Mouse (Mus musculus) midbrain, embryonic 12.5 days (tissue): ENCODE data around the gene Dimt1. TPM values are rescaled to one million over a fixed set of nuclear protein-coding genes. Genes with fewer than 3 reads are reported as not detected.

Source experiments
- ATAC-seq: fragments of 200-750 bp; cut with Nextera tagmentation; 2 replicates; pipeline ENCODE4 v1.8.0; 2017; ENCODE audit warnings: low read depth, moderate TSS enrichment, moderate library complexity; ENCODE audit not compliant: low FRiP score
- H3K27ac ChIP-seq: fragments of 300-500 bp; sonication (generic); replicated peaks from 2 replicates; pipeline ENCODE4 v1.5.1; 2016; ENCODE audit warnings: mild to moderate bottlenecking
- H3K27me3 ChIP-seq: fragments of 300-500 bp; sonication (generic); 2 replicates; pipeline ENCODE4 v1.6.1; 2016; ENCODE audit warnings: mild to moderate bottlenecking
- H3K36me3 ChIP-seq: fragments of 300-500 bp; sonication (generic); 2 replicates; pipeline ENCODE4 v1.6.1; 2016
- H3K4me1 ChIP-seq: fragments of 300-500 bp; sonication (generic); 2 replicates; pipeline ENCODE4 v1.6.1; 2016
- H3K4me2 ChIP-seq: fragments of 300-500 bp; sonication (generic); replicated peaks from 2 replicates; pipeline ENCODE4 v1.6.1; 2016; ENCODE audit warnings: mild to moderate bottlenecking, moderate library complexity
- H3K4me3 ChIP-seq: fragments of 300-500 bp; sonication (generic); 2 replicates; pipeline ENCODE4 v1.5.1; 2016; ENCODE audit warnings: mild to moderate bottlenecking
- H3K9ac ChIP-seq: fragments of 300-500 bp; sonication (generic); replicated peaks from 2 replicates; pipeline ENCODE4 v1.6.1; 2016; ENCODE audit warnings: mild to moderate bottlenecking, moderate library complexity
- H3K9me3 ChIP-seq: fragments of 300-500 bp; sonication (generic); 2 replicates; pipeline ENCODE4 v1.6.1; 2016; ENCODE audit warnings: mild to moderate bottlenecking
- WGBS: fragments of 180-500 bp; shearing (Covaris S2); methylation state at CpG from one replicate; pipeline ENCODE4 v1.1.7; 2016; 5-methylcytosine and 5-hydroxymethylcytosine counted together
- polyA plus RNA-seq: library from polyadenylated mRNA; unstranded; fragments of >200 nt; fragmentation: Nextera tagmentation; extraction: Ambion mirVana; gene quantifications from 2 replicates; pipeline ENCODE4 v1.2.1, GENCODE M21; 2016

Dimt1 gene
- polyA plus RNA-seq, 1 experiment from 2014 or later = 40.5 TPM

- H3K36me3 ChIP-seq = no peaks in the 10 kb centered on the region
- H3K4me1 ChIP-seq = peaks cover 9% of the 10 kb centered on the region
- H3K4me3 ChIP-seq = peak within 1 kb of the TSS; percentile 99
- 0% methylated on average over 84 of the region's 84 CpGs for WGBS
- peak; percentile 98 for ATAC-seq
- peak within 1 kb of the TSS; percentile 86 for H3K9ac ChIP-seq
- peak within 1 kb of the TSS; percentile 84 for H3K27ac ChIP-seq
- no peaks in the 10 kb centered on the region for H3K9me3 ChIP-seq
- no peaks in the 10 kb centered on the region for H3K27me3 ChIP-seq
- H3K4me2 ChIP-seq = peak within 1 kb of the TSS; percentile 62
Measured at GRCm38 (mm10) chr13:106936256-106937137, 10.4 kb upstream of the Dimt1 start, which contains the start of gene Ipo11. TSS of gene Ipo11 (minus strand) at chr13:106936958.

DNA sequence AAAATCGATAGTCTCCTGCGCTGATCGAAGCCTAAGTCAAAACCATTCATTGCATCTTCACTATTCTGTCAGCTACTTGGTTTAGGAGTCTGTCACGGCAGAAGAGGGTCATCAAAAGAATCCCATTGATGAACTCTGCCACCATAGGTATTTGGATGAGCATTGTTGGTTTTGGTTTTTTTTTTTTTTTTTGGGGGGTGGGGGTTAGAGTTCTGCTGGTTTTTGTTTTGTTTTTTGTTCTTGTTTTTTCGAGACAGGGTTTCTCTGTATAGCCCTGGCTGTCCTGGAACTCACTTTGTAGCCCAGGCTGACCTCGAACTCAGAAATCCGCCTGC is 9.8 kb upstream of the Dimt1 start:
- Histone ChIP-seq H3K4me2 (peak overlapping the region; percentile 62), H3K27me3 (no peaks in the 10 kb centered on the region), H3K9me3 (no peaks in the 10 kb centered on the region), H3K27ac (no peak overlapping the region), H3K4me1 (peaks cover 9% of the 10 kb centered on the region), H3K4me3 (peak overlapping the region; percentile 99), H3K9ac (peak overlapping the region; percentile 86; the same call in 1 of the 2 replicates), H3K36me3 (no peaks in the 10 kb centered on the region)
- 0 out of 2 replicates have a peak, but pooled peaks have one; percentile 13 for ATAC-seq
- WGBS = 28% methylated on average over 7 of the region's 7 CpGs

GRCm38 (mm10) chr13:106941211-106941976 is 5.5 kb upstream of the Dimt1 start:
- H3K4me3 ChIP-seq = peak overlapping the region; percentile 19
- H3K36me3 ChIP-seq = no peaks in the 10 kb centered on the region
- no peak overlapping the region for H3K9ac ChIP-seq
- peak overlapping the region; percentile 8; the same call in 1 of the 2 replicates for H3K4me2 ChIP-seq
- H3K27ac ChIP-seq = no peak overlapping the region
- ATAC-seq = no peak
- 27% methylated on average over 7 of the region's 7 CpGs for WGBS
- H3K27me3 ChIP-seq = no peaks in the 10 kb centered on the region
- no peaks in the 10 kb centered on the region for H3K9me3 ChIP-seq
- no peaks in the 10 kb centered on the region for H3K4me1 ChIP-seq

DNA sequence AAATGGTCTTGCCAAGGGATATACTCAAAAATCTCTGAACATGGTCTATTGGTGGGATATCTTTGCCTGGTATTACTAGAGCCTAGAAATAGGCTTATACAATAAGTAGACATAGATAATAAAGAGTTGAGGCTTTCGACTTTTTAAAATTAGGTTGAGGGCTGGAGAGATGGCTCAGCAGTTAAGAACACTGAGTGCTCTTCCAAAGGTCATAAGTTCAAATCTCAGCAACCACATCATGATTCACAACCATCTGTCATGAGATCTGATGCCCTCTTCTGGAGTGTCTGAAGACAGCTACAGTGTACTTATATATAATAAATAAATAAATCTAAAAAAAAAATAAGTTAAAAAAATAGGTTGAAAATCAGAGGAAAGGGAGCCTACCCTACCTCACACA is 4.2 kb upstream of the Dimt1 start:
- no peaks in the 10 kb centered on the region for H3K9me3 ChIP-seq
- H3K4me3 ChIP-seq = no peak overlapping the region
- H3K4me1 ChIP-seq = peaks cover 2% of the 10 kb centered on the region
- ATAC-seq = no peak
- no peaks in the 10 kb centered on the region for H3K36me3 ChIP-seq
- H3K27me3 ChIP-seq = no peaks in the 10 kb centered on the region
- no peak overlapping the region for H3K27ac ChIP-seq
- 91% methylated on average over 1 of the region's 1 CpGs for WGBS
- no peak overlapping the region for H3K9ac ChIP-seq
- no peak overlapping the region for H3K4me2 ChIP-seq

DNA sequence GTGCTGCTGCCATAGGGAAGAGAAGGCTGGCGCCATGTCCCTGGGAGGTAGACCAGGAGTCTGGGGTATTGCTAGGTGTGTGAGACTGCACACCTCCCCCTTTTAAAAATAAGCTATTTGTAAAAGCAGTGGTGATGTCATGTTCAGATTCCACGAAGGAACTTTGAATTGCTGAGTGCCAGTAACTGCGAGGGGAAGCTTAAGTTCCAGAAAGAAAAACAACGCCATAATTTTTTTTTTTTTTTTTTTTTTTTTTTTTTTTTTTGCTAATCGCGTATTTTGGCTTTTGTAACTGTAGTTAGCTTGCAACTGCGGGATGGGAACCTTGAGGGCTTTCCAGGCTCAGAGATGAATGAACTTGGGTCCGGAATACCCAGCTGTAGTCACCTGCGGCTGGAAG is 1.4 kb upstream of the Dimt1 start:
- Histone ChIP-seq H3K27me3 (no peaks in the 10 kb centered on the region), H3K4me2 (no peak overlapping the region), H3K36me3 (peaks cover 14% of the 10 kb centered on the region), H3K9me3 (no peaks in the 10 kb centered on the region), H3K27ac (no peak overlapping the region), H3K4me1 (peaks cover 16% of the 10 kb centered on the region), H3K9ac (no peak overlapping the region), H3K4me3 (no peak overlapping the region)
- 85% methylated on average over 9 of the region's 9 CpGs for WGBS
- no peak for ATAC-seq

DNA sequence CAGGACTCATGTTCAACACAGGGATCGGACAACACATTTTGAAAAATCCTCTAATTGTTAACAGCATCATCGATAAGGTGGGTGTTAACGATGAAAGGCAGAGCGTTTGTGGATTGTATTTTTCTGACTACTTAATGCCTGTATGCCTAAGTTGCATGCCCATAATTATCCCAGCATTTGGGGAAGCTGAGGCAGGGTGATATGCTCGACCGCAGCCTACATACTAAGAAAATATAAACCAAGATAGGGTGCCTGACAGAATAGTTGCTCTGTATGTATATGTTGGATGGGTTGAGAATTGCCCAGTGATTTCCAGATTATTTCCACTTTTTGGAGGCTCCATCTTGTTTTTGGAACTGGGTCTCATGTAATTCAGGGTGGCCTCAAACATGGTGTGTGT is 656 bp downstream of the Dimt1 start:
- peak overlapping the region; percentile 94 for H3K4me3 ChIP-seq
- no peaks in the 10 kb centered on the region for H3K9me3 ChIP-seq
- 8% methylated on average over 6 of the region's 6 CpGs for WGBS
- no peak for ATAC-seq
- H3K9ac ChIP-seq = peak overlapping the region; percentile 81
- peaks cover 16% of the 10 kb centered on the region for H3K4me1 ChIP-seq
- peak overlapping the region; percentile 60 for H3K4me2 ChIP-seq
- H3K27ac ChIP-seq = no peak overlapping the region
- H3K36me3 ChIP-seq = peaks cover 31% of the 10 kb centered on the region
- H3K27me3 ChIP-seq = no peaks in the 10 kb centered on the region

DNA sequence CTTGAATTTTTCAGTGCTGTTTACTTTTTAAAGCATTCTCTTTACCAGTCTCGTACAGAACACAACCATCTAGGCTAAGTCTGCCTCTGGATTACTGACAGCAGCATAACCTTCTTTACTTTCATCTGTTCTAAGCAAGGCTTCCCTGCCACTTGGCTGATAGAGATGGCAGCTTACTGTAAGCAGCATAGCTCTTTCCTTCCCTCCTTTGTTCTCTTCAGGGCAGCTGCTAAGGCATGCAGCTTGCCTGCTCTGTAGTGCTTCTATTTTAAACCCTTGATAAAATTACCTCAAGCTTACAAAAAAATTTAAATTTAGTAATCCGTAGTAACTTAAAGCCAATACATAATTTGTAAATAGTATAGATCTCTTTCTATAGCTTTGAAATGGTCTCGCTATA is 8.0 kb downstream of the Dimt1 start:
- H3K36me3 ChIP-seq = peaks cover 72% of the 10 kb centered on the region
- WGBS = 91% methylated on average over 3 of the region's 3 CpGs

GRCm38 (mm10) chr13:106957554-106957953 is 10.6 kb downstream of the Dimt1 start:
- WGBS = 93% methylated on average over 4 of the region's 4 CpGs
- peaks cover 65% of the 10 kb centered on the region for H3K36me3 ChIP-seq
- no peaks in the 10 kb centered on the region for H3K9me3 ChIP-seq
- H3K4me2 ChIP-seq = no peak overlapping the region
- ATAC-seq = no peak
- H3K9ac ChIP-seq = no peak overlapping the region
- H3K4me1 ChIP-seq = no peaks in the 10 kb centered on the region
- H3K4me3 ChIP-seq = no peak overlapping the region
- no peaks in the 10 kb centered on the region for H3K27me3 ChIP-seq
- H3K27ac ChIP-seq = no peak overlapping the region

More for the DNA sequence above, 8.0 kb downstream of the Dimt1 start:
- Histone ChIP-seq H3K27me3 (no peaks in the 10 kb centered on the region), H3K27ac (no peak overlapping the region), H3K4me2 (no peak overlapping the region), H3K4me3 (no peak overlapping the region), H3K9me3 (no peaks in the 10 kb centered on the region), H3K4me1 (no peaks in the 10 kb centered on the region), H3K9ac (no peak overlapping the region)
- no peak for ATAC-seq

GRCm38 (mm10) chr13:106958286-106958685 is 11.4 kb downstream of the Dimt1 start:
- H3K36me3 ChIP-seq = peaks cover 64% of the 10 kb centered on the region
- WGBS = 92% methylated on average over 3 of the region's 3 CpGs
- no peak for ATAC-seq

GRCm38 (mm10) chr13:106960557-106960956 is 13.6 kb downstream of the Dimt1 start:
- Histone ChIP-seq H3K36me3 (peaks cover 60% of the 10 kb centered on the region), H3K4me1 (no peaks in the 10 kb centered on the region), H3K9me3 (no peaks in the 10 kb centered on the region), H3K27me3 (no peaks in the 10 kb centered on the region), H3K4me2 (no peak overlapping the region), H3K27ac (no peak overlapping the region), H3K4me3 (no peak overlapping the region), H3K9ac (no peak overlapping the region)
- WGBS = 86% methylated on average over 3 of the region's 3 CpGs
- no peak for ATAC-seq

More at GRCm38 (mm10) chr13:106958286-106958685, 11.4 kb downstream of the Dimt1 start:
- no peak overlapping the region for H3K9ac ChIP-seq
- no peak overlapping the region for H3K4me3 ChIP-seq
- no peak overlapping the region for H3K4me2 ChIP-seq
- H3K9me3 ChIP-seq = no peaks in the 10 kb centered on the region
- no peak overlapping the region for H3K27ac ChIP-seq
- H3K4me1 ChIP-seq = no peaks in the 10 kb centered on the region
- H3K27me3 ChIP-seq = no peaks in the 10 kb centered on the region

DNA sequence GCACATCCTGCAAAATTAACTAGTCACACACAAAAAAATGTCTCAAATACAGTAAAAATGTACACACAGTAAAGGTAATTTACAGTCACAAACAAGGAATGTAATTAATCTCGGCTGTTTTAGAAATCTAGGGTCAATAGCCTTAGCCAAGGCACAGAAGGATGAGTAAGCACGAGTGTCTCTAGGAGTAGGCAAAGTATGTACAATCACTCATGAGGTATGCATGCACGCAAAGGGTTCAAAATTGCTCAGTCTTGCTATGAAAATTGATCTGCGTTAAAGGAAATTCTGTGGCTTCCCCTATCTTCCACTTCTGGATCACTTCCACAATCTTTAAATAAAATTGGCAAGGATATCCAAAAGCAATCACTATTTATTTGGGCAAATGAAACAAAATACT is 14.6 kb downstream of the Dimt1 start:
- Histone ChIP-seq H3K9me3 (no peaks in the 10 kb centered on the region), H3K4me1 (no peaks in the 10 kb centered on the region), H3K36me3 (peaks cover 51% of the 10 kb centered on the region), H3K4me2 (no peak overlapping the region), H3K27ac (no peak overlapping the region), H3K9ac (no peak overlapping the region), H3K27me3 (no peaks in the 10 kb centered on the region), H3K4me3 (no peak overlapping the region)
- 93% methylated on average over 4 of the region's 4 CpGs for WGBS
- no peak for ATAC-seq

GRCm38 (mm10) chr13:106996891-106997290 is 50.0 kb downstream of the Dimt1 start:
- Histone ChIP-seq H3K4me3 (no peak overlapping the region), H3K9me3 (no peaks in the 10 kb centered on the region), H3K36me3 (peaks cover 14% of the 10 kb centered on the region; the same call in 1 of the 2 replicates), H3K27me3 (no peaks in the 10 kb centered on the region), H3K4me2 (no peak overlapping the region), H3K9ac (no peak overlapping the region), H3K27ac (no peak overlapping the region), H3K4me1 (no peaks in the 10 kb centered on the region)
- 90% methylated on average over 2 of the region's 2 CpGs for WGBS
- ATAC-seq = no peak
